In the genomic region with DNA sequence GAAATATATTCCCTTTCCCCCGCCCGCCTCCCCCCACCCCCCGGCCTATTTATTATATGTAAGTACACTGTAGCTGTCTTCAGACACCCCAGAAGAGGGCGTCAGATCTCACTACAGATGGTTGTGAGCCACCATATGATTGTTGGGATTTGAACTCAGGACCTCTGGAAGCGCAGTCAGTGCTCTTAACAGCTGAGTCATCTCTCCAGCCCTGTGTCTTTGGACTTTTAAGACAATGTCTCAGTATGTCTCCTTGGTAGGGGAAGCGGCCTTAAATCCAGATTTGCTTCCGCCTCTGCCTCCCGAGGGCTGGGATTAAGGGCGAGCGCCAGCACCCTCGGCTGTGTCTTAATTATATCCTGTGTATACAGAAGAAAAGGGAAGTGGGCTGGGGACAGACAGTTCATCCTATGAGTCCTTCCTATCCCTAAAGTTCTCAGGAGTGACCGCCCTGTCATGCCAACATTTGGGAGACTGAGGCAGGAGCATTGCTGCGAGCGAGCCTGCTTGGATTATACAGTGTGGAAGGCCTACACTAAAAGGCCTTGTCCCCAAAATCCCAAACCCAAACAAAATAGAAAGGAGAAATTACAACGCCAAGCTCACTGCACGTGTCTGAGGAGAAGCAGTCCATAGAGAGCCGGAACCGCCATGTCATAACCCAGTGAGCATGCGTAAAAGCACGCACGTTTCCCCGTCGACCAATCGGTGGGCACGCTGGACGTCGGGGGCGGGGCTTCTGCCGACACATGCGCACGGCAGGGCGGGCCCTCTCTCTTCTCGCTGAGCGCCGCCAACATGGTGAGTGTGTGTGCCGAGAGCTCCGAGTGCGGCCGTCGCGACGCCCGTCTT, we compare ENCODE assay signal across 8 mouse cellular contexts. TPM values are rescaled to one million over a fixed set of nuclear protein-coding genes. Genes with fewer than 3 reads are reported as not detected.
DNase-seq lines count a peak whose midpoint lies in the region; ATAC-seq and TF ChIP-seq lines count a peak whose summit lies in the region.

Gene Rpl14 (plus strand): TSS at position 704 of the 852 bp plus-strand sequence.

- ATAC-seq in heart, embryonic 12.5 days (ENCODE audit: insufficient number of reproducible peaks, low FRiP score): peak; percentile 93
- ATAC-seq in liver, embryonic 12.5 days: peak; percentile 90
- peak; percentile 95 for ATAC-seq in stomach, embryonic 15.5 days (ENCODE audit: insufficient read depth, low FRiP score, low read depth)

- H3K9me3 ChIP-seq in erythroblast, embryonic 14.5 days (ENCODE audit: control insufficient read depth, low read length): peaks cover 17% of the 10 kb centered on the region
- no peaks in the 10 kb centered on the region for H3K9me3 ChIP-seq in heart, embryonic 12.5 days (replicated peaks)
- H3K9me3 ChIP-seq in liver, embryonic 12.5 days (replicated peaks): 0 out of 2 replicates have a peak, but pooled peaks cover 3% of the 10 kb centered on the region
- H3K9me3 ChIP-seq in stomach, embryonic 15.5 days: no peaks in the 10 kb centered on the region

- H3K36me3 ChIP-seq in C2C12 (ENCODE audit: control insufficient read depth, insufficient read depth): peaks cover 41% of the 10 kb centered on the region
- H3K36me3 ChIP-seq in erythroblast, embryonic 14.5 days (ENCODE audit: control insufficient read depth): peaks cover 44% of the 10 kb centered on the region
- H3K36me3 ChIP-seq in heart, embryonic 12.5 days: peaks cover 35% of the 10 kb centered on the region
- peaks cover 46% of the 10 kb centered on the region for H3K36me3 ChIP-seq in liver, embryonic 12.5 days
- H3K36me3 ChIP-seq in stomach, embryonic 15.5 days: peaks cover 28% of the 10 kb centered on the region

- TF ChIP-seq POLR2A in brain, embryonic 14.5 days (IDR thresholded peaks at IDR 0.05; ENCODE audit: borderline replicate concordance, extremely low read depth, insufficient read depth, insufficient read length, poor library complexity, severe bottlenecking): peak; percentile 70; the same call in 1 of the 2 replicates

- WGBS in heart, embryonic 12.5 days: 4% methylated on average over 43 of the region's 43 CpGs
- WGBS in liver, embryonic 12.5 days (ENCODE audit: insufficient replicate concordance): 4% methylated on average over 43 of the region's 43 CpGs
- 5% methylated on average over 43 of the region's 43 CpGs for WGBS in stomach, embryonic 15.5 days

- peaks cover 17% of the 10 kb centered on the region for H3K79me3 ChIP-seq in C2C12 (ENCODE audit: low read depth)

- H3K4me2 ChIP-seq in heart, embryonic 12.5 days: peak within 1 kb of the TSS; percentile 91
- H3K4me2 ChIP-seq in liver, embryonic 12.5 days: peak within 1 kb of the TSS; percentile 90
- peak within 1 kb of the TSS; percentile 82 for H3K4me2 ChIP-seq in stomach, embryonic 15.5 days

- peak within 1 kb of the TSS; percentile 90 for H3K9ac ChIP-seq in heart, embryonic 12.5 days
- H3K9ac ChIP-seq in liver, embryonic 12.5 days: peak within 1 kb of the TSS; percentile 97
- H3K9ac ChIP-seq in stomach, embryonic 15.5 days: peak within 1 kb of the TSS; percentile 96

- H3K4me1 ChIP-seq in erythroblast, embryonic 14.5 days (ENCODE audit: control insufficient read depth): peaks cover 75% of the 10 kb centered on the region
- peaks cover 25% of the 10 kb centered on the region for H3K4me1 ChIP-seq in heart, embryonic 12.5 days (replicated peaks)
- peaks cover 85% of the 10 kb centered on the region for H3K4me1 ChIP-seq in liver, embryonic 12.5 days
- H3K4me1 ChIP-seq in stomach, embryonic 15.5 days: peaks cover 26% of the 10 kb centered on the region; the same call in 1 of the 2 replicates

- H3K79me2 ChIP-seq in C2C12 (ENCODE audit: control insufficient read depth, insufficient read depth): peaks cover 33% of the 10 kb centered on the region

- peaks cover 4% of the 10 kb centered on the region for H3K27me3 ChIP-seq in C2C12 (ENCODE audit: control insufficient read depth, insufficient read depth, insufficient read length)
- no peaks in the 10 kb centered on the region for H3K27me3 ChIP-seq in erythroblast, embryonic 14.5 days (ENCODE audit: control insufficient read depth)
- no peaks in the 10 kb centered on the region for H3K27me3 ChIP-seq in heart, embryonic 12.5 days (replicated peaks)
- no peaks in the 10 kb centered on the region for H3K27me3 ChIP-seq in liver, embryonic 12.5 days (replicated peaks)
- H3K27me3 ChIP-seq in stomach, embryonic 15.5 days (replicated peaks): no peaks in the 10 kb centered on the region

- peak; percentile 99 for DNase-seq in brain, embryonic 14.5 days (ENCODE audit: low read depth)
- DNase-seq in kidney, postnatal 10 days: peak; percentile 99
- peak; percentile 98 to 99 for DNase-seq in natural killer cell, adult 2 months (ENCODE audit: low spot score in 2 of 2)

- H3ac ChIP-seq in C2C12 (ENCODE audit: control insufficient read depth, insufficient read length, low read depth): peak within 1 kb of the TSS; percentile 97

- TF ChIP-seq CTCF in C2C12 (IDR thresholded peaks at IDR 0.05; ENCODE audit: control insufficient read depth, insufficient read depth, insufficient read length): no peak
- TF ChIP-seq CTCF in brain, embryonic 14.5 days (IDR thresholded peaks at IDR 0.05; ENCODE audit: borderline replicate concordance, extremely low read depth, insufficient read depth, insufficient read length): no peak

- H3K27ac ChIP-seq in heart, embryonic 12.5 days (ENCODE audit: poor library complexity, severe bottlenecking): peak within 1 kb of the TSS; percentile 56
- H3K27ac ChIP-seq in liver, embryonic 12.5 days: peak within 1 kb of the TSS; percentile 89
- H3K27ac ChIP-seq in stomach, embryonic 15.5 days: peak within 1 kb of the TSS; percentile 75

- peak within 1 kb of the TSS; percentile 93 for H3K4me3 ChIP-seq in C2C12 (ENCODE audit: insufficient read depth, poor library complexity, severe bottlenecking)
- H3K4me3 ChIP-seq in erythroblast, embryonic 14.5 days (replicated peaks): peak within 1 kb of the TSS; percentile 100
- H3K4me3 ChIP-seq in heart, embryonic 12.5 days: peak within 1 kb of the TSS; percentile 76
- peak within 1 kb of the TSS; percentile 87 for H3K4me3 ChIP-seq in liver, embryonic 12.5 days
- peak within 1 kb of the TSS; percentile 96 for H3K4me3 ChIP-seq in stomach, embryonic 15.5 days (replicated peaks)

TF ChIP-seq in C2C12, 6 proteins besides CTCF, POLR2A, EP300 and RAD21:
- TF ChIP-seq MYOG (IDR thresholded peaks at IDR 0.05; ENCODE audit: control insufficient read depth, extremely low read depth, insufficient read length) (no peak), MAX (IDR thresholded peaks at IDR 0.05) (peak; percentile 89), USF1 (IDR thresholded peaks at IDR 0.05; ENCODE audit: low read depth) (peak; percentile 32)
TF ChIP-seq in C2C12: peak in this region for 2.

RNA-seq across cellular contexts. Expression of gene Rpl14, which starts in this region (rescaled TPM):
- polyA plus RNA-seq in C2C12 (2012; fragmentation: generic; extraction: Trizol): 1,443 TPM
- polyA plus RNA-seq in brain, embryonic 14.5 days (2012; rRNA removed): 456 and 548 TPM in 2 replicates
- 124 and 135 TPM in 2 replicates for polyA plus RNA-seq in erythroblast, embryonic 14.5 days (2012)
- polyA plus RNA-seq in heart, embryonic 12.5 days (2016; fragmentation: Nextera tagmentation; extraction: Ambion mirVana): 476 and 492 TPM in 2 replicates
- polyA plus RNA-seq in liver, embryonic 12.5 days (2016; fragmentation: Nextera tagmentation; extraction: Ambion mirVana): 722 and 731 TPM in 2 replicates
- polyA plus RNA-seq in stomach, embryonic 15.5 days (2015; fragmentation: Nextera tagmentation; extraction: Ambion mirVana): 694 and 820 TPM in 2 replicates

Comparison
In these comparisons a context has a peak if more than half of its experiments do, and no peak if none do; other contexts are left out.
1. Peak in every context shown above with its lines: DNase-seq, ATAC-seq, H3K4me3 ChIP-seq and H3K27ac ChIP-seq.